Mouse (Mus musculus): ENCODE results near the gene Samd5. TPM values are rescaled to one million over a fixed set of nuclear protein-coding genes. Genes with fewer than 3 reads are reported as not detected.
A peak's percentile ranks its signal among the peaks of the same experiment; 100 is the strongest.

Samd5 gene
- polyA plus RNA-seq, 1 experiment from 2014 or later, result 15.3 TPM

DNA sequence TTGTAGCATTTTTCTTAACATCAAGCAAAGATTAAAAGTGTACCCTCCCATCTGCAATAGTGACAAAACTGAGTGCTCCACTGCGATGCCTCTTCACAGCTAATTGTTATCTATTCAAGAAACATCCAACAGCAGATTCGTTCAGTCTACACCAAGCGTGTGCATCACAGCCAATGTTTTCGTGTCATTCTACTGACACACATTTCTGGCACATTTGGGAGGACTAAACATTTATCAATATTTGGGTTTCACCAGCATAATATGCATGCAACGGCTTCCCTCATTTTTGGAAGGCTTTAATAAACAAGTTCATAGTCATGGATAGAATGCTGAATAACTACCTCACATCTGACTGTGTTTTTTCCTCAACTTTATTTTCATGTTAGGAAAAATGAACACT lies 95.6 kb downstream of the Samd5 start:
- TF ChIP-seq CTCF (IDR thresholded peaks at IDR 0.05; ENCODE audit: low read depth), result no peak
- Histone ChIP-seq H3K4me2 (no peak overlapping the region), H3K4me1 (ENCODE audit: insufficient read depth) (no peaks in the 10 kb centered on the region; the same call in 1 of the 2 replicates), H3K36me3 (ENCODE audit: insufficient read depth) (no peaks in the 10 kb centered on the region), H3K9ac (no peak overlapping the region), H3K4me3 (ENCODE audit: low read depth, low read length) (no peak overlapping the region), H3K9me3 (ENCODE audit: low read depth, low read length) (no peaks in the 10 kb centered on the region), H3K27me3 (ENCODE audit: insufficient read depth, low read length) (no peaks in the 10 kb centered on the region), H3K27ac (ENCODE audit: low read depth) (no peak overlapping the region)
- ATAC-seq (ENCODE audit: insufficient read depth) (no peak), DNase-seq (no peak)
- WGBS, result 66% methylated on average over 5 of the region's 5 CpGs

DNA sequence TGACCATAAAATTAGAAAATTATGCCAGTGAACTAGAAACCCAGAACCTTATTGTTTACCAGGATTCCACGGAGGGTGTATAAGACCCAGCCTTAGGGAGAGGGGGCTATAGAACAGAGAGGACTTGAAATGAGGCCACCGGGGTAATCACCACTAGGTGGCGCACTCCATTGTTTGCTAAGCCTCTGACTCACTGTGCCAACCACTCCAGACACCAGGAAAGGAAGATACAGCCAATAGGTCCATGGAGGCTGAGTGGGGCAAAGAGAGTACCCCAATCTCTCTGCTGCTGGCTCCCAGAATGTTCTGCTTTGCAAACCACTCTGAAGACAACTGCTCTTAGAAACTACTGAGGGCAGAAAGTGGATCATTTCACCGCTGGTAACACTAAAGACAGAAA lies 99.4 kb downstream of the Samd5 start:
- no peak overlapping the region for H3K4me2 ChIP-seq
- H3K9ac ChIP-seq, result no peak overlapping the region
- 38% methylated on average over 4 of the region's 4 CpGs for whole genome bisulfite sequencing
- peak; percentile 74 for TF ChIP-seq CTCF (IDR thresholded peaks at IDR 0.05; ENCODE audit: low read depth)
- no peaks in the 10 kb centered on the region for H3K27me3 ChIP-seq (ENCODE audit: insufficient read depth, low read length)
- ATAC-seq (ENCODE audit: insufficient read depth) (peak; percentile 53; the same call in 1 of the 2 replicates), DNase-seq (peak; percentile 67)
- no peak overlapping the region for H3K27ac ChIP-seq (ENCODE audit: low read depth)
- no peaks in the 10 kb centered on the region for H3K36me3 ChIP-seq (ENCODE audit: insufficient read depth)
- H3K4me1 ChIP-seq (ENCODE audit: insufficient read depth), result no peaks in the 10 kb centered on the region; the same call in 1 of the 2 replicates
- no peak overlapping the region for H3K4me3 ChIP-seq (ENCODE audit: low read depth, low read length)
- no peaks in the 10 kb centered on the region for H3K9me3 ChIP-seq (ENCODE audit: low read depth, low read length)

DNA sequence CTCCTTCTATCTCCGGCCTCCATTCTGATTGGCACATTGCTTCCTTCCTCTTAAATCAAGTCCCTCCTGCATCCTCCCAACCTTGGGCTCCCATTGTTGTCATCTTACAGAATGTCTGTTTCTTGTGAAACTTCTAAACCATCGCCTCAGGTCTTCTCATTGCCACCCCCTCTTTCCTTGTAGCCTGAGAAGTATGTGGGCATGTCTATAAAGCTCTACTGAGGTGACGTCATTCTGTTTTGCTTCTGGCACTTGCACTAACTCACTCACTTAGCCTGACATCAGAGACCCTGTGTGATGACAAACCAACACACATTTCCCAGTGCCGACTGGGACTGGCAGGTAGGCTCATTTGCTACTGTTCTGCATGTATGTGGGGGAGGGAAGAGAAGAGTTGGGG lies 100.9 kb downstream of the Samd5 start:
- TF ChIP-seq CTCF (IDR thresholded peaks at IDR 0.05; ENCODE audit: low read depth), result no peak
- WGBS, result 72% methylated on average over 4 of the region's 4 CpGs
- no peaks in the 10 kb centered on the region for H3K36me3 ChIP-seq (ENCODE audit: insufficient read depth)
- H3K27ac ChIP-seq (ENCODE audit: low read depth), result no peak overlapping the region
- no peaks in the 10 kb centered on the region for H3K9me3 ChIP-seq (ENCODE audit: low read depth, low read length)
- H3K4me2 ChIP-seq, result no peak overlapping the region
- ATAC-seq (ENCODE audit: insufficient read depth) (0 out of 2 replicates have a peak, but pooled peaks have one; percentile 28), DNase-seq (peak; percentile 32)
- H3K4me1 ChIP-seq (ENCODE audit: insufficient read depth), result no peaks in the 10 kb centered on the region; the same call in 1 of the 2 replicates
- H3K9ac ChIP-seq, result no peak overlapping the region
- no peaks in the 10 kb centered on the region for H3K27me3 ChIP-seq (ENCODE audit: insufficient read depth, low read length)
- H3K4me3 ChIP-seq (ENCODE audit: low read depth, low read length), result no peak overlapping the region

Other genes starting within 250 kb of the Samd5 start
- gene Stxbp5, start 225.9 kb upstream of the Samd5 start, polyA plus RNA-seq (2014; fragmentation: Nextera tagmentation; extraction: Ambion mirVana), result 6.0 TPM in 2 replicates

Data from lung, embryonic 14.5 days (tissue).